Mouse (Mus musculus) spleen, postnatal 10 days (tissue): Measurements from ENCODE around the gene Ralgps1.
"Not testable (repeated sequence)": the region's sequence is repeated elsewhere in the genome, so short reads cannot be mapped to it uniquely, and the experiment has no call there.

ENCODE experiments used
- DNase-seq, 2 experiments: peaks; one replicate each; pipeline ENCODE4 v3.0.0; 2021 to 2022; ENCODE audit warnings: low spot score in 2 of 2

Gene Ralgps1

DNA sequence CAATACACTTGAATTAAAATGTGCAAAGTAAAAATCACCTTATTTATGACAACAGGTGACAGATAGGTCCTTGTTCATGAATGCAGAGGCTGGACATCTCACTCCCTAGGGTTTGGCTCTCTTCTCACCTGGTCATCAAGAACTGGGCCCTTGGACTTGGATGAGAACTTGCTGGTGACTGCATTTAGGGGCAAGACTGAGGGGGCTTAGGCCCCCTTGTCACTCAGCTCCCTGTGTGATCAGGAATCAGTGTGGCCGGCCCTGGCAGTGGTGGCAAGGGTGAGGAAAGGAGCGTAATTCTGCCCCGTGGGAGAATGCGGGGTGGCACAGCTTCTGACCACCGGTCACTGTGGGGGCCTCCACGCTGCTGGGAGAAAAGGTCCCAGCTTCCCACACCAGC, 234.9 kb downstream of the Ralgps1 start:
- no peak for DNase-seq

DNA sequence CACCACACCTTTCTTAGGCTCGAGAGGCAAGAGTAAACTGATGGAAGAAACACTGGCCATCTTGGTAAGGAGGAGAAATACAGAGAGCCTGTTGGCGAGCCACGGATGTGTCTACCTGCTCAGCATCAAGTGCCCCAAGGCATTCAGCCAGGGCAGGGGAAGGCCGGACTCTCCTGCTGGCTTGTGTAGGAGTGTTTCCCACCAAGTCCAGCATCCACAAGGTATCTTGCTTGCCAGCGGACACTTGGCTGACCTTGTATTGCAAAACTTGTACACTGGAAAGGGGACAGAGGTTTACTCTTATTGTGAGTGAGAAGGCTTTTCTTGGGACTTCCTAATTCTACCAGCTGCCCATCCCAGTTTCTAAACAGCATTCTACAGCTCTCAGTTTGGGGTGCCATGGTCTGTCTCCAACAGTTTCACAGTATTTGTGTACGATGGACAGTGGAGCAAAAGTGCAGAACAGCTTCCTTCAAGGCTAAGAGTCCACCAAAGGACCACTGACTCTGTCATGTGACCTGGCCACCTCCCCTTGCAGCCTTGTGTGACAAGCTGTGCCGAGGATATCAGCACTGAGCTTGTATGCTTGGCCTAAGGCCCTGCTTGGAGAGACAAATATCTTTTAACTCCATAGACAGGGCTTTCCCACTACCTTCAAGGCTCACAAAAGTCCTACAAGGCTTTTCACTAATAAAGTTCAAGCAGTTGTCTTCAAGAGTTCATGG, 236.4 kb downstream of the Ralgps1 start:
- DNase-seq, result no peak

DNA sequence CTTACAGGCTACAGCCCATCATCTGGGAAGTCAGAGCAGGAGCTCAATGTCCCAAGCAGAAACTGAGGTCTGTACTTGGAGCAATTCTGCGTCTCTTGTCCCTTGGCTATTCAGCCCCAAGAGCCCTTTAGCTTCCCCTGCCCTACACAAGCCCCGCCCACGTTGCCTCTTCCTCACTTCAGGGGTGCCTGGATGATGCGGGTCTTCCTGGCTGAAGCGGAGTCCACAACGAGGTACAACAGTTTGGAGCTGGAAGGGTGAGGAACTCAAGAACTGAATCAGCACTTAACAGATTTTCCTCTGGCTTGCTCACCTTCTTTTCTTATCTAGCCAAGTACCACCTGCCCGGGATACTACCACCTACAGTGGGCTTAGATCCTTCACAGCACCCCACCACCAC, 239.0 kb downstream of the Ralgps1 start:
- DNase-seq, result peak in 1 of 2 experiments; percentile 28

DNA sequence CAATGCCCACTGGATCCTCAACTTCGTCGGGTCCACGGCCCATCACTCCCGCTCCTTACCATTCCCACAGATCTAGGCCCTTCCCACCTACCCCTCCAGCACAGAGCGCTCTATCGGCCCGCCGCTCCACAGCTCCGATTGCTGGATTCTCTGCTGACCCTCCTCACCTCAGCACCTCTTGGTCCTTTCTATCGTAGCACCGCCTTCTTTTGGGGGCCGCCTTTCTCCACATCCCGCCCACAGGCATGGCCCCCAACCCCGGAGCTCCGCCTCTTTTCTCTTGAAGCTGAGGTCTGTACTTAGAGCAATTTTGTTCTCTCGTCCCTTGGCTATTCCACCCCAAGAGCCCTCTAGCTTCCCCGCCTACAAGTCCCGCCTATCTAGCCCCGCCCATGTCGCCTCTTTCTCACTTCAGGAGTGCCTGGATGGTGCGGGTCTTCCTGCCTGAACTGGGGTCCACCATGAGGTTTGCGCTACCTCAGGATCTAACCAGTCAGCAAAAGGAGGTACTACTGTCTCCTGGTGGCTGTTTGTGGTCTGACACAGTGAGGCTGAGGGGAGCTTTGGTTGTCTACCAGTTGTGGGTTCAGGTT, 239.7 kb downstream of the Ralgps1 start, which contains the start of gene Garnl3:
Gene Garnl3, minus strand, starts transcription at position 155 of the 593 bp plus-strand sequence.
- peak; percentile 19 to 65 for DNase-seq

DNA sequence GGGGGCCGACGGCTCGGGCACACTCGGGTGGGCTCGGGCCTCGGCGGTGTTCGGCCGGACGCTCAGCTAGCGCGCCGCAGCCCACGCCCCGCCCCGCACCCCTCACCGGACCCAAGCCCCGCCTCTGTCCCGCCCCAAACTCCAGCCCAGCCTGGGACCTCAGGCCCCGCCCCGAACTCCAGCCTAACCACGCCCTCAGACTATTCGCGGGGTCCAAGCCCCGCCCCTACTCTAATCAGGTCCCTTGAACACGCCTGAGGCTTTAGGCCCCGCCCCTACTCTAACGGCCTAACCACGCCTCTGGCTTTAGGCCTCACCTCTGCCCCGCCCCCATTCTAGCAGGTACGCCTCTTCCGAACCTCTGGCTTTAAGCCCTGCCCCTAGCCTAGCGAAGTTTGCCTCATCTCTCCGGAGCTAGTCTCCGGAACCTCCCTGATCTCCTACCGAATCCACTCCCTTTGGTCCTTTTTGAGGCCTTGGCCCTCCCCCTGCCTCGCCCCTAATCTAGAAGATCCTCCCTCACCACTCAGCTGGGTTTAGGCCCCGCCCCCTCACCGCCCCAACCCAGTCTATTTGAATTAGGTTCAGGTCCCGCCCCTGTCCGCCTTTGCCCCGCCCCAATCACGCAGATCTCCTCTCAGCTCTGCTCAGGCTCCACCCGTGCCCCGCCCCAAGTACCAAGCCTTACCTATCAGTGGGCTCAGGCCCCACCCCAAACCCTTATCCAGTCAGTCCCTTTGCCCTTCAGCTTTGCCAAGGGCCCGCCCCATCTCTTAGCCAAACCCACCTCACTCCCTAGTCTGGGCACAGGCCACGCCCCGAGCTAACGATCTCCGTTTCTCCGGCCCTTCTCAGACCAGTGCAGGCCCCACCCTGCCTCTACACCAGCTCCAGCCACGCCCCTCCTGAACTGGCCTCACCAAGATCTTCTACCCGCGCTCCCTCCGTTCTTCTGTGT, 240.5 kb downstream of the Ralgps1 start:
- DNase-seq, result peak; percentile 82 to 96

DNA sequence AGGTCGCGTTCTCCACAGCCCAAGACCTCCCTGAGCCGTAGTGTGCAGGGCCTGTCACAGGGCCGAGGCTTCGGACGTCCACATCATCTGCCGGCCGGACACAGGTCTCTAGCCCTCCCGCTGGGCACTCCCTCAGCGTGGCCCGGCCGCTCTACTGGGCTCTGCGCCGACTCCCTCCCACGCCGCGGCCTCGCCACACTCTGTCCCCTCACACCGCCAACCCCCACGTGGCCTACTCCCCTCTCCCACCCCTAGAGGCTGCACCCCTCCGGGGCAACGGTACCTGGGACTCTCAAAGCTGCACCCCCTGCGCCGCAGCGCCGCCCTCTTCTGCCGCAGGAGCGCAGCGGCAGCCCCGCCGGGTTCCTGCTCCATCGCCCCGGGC, 241.2 kb downstream of the Ralgps1 start:
- no peak for DNase-seq

DNA sequence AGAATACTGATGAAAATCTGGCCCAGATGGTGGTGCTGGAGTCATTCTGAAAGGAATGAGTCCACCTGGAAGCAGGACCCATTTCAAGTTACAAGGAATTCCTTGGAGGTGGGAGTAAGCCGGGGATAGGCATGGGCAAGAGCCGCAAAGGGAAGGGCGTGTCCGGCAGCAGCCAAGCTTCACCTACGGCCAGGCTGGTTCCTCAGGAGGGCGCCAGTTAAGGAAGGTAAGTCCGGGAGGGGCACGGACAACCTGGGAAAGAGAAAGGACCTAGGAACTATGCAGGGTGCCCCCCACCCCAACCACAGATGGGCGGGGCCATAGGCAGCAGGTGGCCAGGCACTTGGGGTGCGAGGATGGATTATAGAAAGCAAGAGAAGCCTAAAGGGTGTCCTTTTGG, 241.6 kb downstream of the Ralgps1 start:
- DNase-seq, result peak in 1 of 2 experiments; percentile 23

DNA sequence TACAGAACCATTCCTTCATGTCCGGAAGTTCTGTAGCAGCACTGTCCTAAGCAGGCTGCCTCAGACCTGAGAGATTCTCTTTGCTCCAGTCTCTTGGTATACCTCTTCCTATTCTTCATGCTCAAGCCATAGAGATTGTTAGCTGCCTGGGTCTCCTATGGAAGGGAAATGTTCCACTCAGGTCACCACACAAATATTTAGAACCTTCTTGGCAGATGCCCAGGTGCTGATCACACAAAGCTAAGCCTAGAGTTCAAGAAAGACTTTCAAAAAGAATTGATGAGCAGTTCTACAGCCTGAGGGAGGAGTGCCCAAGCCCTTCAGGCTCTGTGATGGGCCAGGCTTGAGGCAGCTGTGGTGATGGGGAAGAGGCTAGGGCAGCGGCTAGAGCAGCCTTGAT, 242.3 kb downstream of the Ralgps1 start:
- no peak for DNase-seq

DNA sequence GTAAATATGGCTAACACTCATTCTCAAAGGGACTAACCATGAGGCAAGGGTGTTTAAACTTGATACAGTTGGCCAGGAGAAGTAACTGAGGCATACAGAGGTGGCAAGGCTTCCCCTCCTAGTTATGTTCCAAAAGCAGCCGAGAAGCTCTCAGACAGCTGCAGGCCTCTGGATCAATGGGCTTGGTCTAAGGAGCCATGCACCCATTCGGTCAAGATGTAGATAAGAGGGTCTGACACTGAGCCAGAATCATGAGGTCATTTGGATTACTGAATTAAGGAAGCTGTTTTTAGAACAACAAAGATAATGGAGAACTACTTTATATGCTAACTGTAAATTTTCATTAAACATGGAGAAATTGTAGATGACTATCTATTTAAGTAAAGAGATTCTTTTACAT, 244.0 kb downstream of the Ralgps1 start:
- DNase-seq, result no peak

DNA sequence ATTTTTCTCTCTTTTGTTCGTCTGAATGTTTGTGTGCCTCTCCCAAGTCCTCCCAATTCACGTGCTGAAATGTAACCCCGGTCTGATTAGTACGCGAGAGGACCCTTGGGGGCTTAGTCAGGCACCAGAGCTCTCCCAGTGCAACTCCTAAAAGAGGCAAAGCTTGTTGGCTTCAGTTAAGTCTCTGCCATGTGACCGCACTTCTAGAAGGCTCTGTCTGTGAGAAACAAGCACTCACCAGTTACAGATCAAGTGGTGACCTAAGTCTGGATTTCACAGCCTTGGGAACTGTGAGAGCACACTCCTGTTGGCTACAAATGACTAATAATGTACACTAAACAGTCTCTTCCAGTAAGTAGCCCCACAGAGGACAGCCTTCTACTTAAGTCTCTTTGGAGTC, 248.4 kb downstream of the Ralgps1 start:
- no peak for DNase-seq

DNA sequence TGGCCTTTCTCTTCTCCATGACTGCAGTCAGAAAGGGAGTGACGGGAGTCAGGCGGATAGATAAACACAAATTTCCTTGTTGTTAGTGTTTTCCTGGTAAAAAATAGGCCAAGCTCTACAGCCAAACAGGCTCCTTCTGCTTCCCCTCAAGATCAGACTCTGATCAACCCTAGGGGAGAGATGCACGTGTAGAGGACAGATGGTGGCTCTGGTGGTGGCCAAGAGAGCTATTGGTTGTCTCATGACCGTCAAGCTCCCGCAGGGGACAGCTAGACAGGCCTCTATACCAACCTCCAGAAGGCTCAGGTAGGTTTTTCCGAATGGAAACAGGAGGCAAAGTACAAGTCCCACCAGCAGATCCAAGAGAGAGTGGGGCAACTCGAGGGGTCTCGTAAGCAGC, 270.8 kb downstream of the Ralgps1 start:
- DNase-seq, result no peak

DNA sequence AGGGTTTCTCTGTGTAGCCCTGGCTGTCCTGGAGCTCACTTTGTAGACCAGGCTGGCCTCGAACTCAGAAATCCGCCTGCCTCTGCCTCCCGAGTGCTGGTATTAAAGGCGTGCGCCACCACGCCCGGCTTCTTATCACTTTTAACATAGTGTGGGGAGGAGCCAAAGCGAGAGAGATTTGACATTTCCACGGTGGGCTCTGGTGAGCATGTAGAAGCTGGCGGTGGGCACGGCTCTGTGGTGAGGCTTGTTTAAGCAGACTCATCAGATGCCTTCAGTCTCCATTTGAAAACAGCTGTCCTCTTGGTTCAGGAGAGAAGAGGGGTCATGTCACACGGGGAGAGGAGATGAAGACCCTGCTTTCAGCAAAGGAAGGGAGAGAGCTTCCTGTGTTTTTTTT, 274.0 kb downstream of the Ralgps1 start:
- not testable (repeated sequence) for DNase-seq

DNA sequence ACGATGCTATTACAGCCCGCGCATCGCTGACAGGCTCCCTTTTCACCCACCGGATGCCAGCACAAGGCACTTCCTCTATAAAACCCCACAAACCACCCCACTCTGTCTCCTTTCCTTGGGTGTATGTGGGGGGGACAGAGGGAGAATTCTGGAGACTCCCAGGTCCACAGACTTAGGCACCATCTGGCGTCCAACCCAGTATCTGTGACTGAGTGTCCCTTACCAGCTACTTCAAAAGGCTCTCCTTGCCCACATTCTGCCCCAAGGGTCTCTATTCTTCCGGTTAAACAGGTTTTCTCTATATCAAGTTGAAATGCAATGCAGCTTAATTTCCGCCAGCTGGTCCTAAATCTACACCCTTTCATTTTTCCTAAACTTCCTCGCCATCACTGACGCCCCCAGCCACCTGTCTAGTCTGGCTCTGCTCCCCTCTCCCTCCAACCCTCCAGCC, 276.0 kb downstream of the Ralgps1 start:
- no peak for DNase-seq

DNA sequence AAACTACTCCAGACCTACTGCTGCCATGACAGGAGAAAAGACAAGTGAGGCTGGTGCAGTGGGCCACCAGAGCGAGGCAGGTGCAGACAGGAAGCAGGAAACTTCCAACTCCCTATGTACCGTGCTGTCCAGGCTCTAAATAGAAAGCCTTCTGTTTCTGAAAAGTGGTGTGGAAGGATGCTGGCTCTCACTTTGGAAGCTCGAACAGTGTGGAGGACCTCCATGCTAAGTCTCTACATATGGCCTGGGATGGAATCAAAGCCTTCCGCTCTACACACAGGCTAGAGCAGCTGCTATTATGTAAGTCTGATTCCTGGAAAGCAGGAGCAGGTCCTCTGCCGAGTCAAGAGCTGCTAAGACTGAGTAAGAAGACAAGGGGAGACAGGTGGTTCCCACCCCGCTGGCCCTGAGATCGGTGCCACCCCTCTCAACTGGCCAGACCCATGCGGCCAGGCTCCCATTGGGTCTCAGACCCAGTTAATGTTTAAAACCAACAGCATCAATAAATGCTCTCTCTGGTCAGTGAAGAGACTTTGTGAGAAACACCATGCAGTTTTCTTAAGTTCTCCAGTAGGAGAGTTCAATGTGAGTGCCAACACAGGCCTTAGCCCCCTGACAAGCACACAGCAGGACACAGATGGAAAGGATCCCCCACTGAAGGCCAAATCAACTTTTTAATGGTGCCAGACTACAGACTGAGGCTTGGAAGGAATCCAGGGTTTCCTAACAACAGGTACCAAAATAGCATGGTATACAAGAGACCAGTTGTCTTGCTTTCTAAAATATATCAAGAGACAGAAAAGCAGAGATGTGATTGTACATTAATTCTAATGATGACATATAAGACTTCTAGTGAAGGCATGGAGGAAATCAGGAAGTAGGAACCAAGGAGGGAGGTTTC, 280.4 kb downstream of the Ralgps1 start:
- DNase-seq, result no peak

DNA sequence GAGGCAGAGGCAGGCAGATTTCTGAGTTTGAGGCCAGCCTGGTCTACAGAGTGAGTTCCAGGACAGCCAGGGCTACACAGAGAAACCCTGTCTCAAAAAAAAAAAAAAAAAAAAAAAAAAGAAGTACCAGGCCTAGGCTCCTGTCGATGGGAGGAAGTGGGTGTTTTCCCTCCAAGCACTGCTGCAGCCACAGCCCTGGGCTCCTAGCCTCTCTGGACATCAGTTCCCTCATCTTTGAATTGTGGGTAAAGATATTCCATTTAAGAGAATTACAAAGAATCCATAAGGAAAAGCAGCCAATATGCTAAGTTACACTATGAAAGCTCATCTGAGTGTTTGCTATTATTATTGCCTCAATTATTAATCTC, 281.3 kb downstream of the Ralgps1 start:
- not testable (repeated sequence) for DNase-seq

DNA sequence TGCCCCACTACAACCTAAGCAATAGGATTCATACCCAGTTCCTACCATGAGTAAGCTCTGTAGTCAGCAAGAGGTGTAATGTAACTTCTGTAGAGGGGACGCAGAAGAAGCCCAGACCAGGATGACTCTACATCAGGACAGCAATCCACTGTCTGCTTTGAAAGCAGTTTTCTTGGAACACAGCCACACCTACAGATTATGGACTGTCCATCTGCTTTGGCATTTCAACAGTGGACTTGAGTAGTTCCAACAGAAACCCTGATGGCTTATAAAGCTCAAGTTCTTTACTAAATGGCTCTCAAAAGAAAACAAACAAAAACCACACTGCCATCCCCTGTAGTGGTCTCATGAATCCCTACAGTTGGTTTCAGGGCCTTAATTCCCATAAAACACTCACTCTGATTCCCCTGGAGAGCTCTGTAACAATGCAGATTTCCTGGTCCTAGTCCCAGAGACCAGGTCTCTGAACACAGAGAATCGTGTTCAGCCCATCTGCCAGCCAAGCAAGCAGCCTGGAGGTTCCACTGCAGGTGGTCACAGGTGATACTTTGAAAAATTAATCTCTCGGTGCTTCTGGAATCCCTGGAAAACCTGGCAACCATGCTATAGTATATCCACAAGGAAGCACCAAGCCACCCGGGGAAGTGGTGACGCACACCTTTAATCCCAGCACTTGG, 281.8 kb downstream of the Ralgps1 start:
- DNase-seq, result no peak

DNA sequence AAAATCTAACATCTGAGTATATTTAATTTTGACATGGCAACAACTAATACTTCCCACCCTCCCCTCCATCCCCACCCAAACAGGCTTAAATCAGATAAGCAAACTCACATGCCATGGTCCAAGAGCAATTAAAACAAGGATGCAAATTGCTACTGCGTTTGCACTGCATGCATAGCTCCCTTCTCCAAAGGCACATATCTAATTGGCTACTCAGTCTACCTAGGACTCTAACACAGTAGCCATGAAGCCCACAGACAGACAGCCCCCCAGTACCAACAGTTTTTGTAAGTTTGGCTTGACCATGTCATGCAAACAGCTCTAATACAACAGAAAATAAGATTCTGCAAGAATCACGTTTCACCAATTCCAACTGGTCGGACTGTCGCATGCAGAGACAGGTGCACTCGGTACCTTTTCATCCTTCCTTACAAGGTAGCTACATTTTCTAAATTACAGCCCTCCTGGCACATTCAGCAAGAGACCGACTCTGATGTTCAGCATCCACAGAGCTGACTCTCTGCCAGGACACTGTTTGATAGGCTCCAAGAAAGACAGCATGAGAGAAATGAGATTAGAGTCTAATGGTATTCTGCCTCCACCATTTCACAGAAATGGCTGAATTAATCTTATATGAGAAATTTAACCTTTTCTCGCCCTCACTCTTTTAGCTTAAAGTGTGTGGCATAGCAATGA, 284.5 kb downstream of the Ralgps1 start:
- no peak for DNase-seq

DNA sequence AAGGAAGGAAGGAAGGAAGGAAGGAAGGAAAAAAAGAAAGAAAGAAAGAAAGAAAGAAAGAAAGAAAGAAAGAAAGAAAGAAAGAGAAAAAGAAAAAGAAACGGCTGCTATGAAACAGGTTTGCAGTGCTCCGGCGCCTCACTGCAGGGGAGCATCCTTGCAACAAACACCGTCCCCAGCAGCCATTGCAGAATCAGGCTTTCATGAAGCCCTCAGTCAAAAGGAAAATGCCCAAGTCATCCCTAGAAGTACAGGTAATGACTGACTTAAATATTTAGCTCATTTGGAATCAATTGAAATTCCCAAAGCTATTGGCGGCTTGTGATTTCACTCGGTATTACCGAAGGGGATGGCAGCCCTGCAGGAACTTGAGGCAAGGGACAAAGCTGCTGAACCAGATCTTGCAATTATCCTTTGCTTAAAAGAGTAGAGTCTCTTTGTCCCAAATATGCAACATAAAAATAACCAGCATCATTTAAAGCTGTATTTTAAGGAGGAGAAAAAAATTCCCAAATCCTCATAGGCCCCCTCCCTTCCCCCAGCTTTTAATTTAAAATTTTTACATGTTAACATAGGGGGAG, 285.2 kb downstream of the Ralgps1 start:
- DNase-seq, result no peak

DNA sequence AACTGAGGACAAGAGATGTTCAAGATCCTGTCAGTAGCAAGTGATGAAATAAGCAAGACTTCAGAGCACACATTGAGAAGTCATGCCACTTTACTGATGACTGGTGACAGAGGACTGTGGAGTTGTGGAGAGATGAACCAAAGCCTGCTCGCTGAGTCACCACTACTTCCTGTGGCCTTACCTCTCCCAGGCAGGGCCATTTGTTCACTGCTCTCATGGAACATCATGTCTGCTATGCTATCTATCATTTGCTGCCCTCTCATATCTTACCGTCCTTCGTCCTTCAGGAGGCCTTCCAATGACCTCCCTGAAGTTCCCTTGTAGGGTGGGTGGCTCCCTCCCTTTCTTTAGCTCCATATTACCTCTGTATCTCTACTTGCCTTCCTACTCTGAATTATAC, 287.1 kb downstream of the Ralgps1 start:
- no peak for DNase-seq
